Mouse (Mus musculus) retina, postnatal 1 day (tissue): ENCODE measurements around the gene Rbp7.
"Not testable (repeated sequence)": the region's sequence is repeated elsewhere in the genome, so short reads cannot be mapped to it uniquely, and the experiment has no call there.

Experiments used
- DNase-seq: peaks from one replicate; pipeline ENCODE4 v3.0.0-alpha.2; 2012

Rbp7 gene

GRCm38 (mm10) chr4:149454879-149455278 is at the start of gene Rbp7:
Gene Rbp7 (minus strand): TSS chr4:149454978.
- DNase-seq: no peak

- no peak for DNase-seq
These were observed 49.6 kb upstream of the Rbp7 start for GRCm38 (mm10) chr4:149504363-149504762.

- DNase-seq: no peak
These were observed 45.0 kb upstream of the Rbp7 start for GRCm38 (mm10) chr4:149499790-149500189.

- no peak for DNase-seq
These were observed 44.1 kb upstream of the Rbp7 start for GRCm38 (mm10) chr4:149498901-149499300.

GRCm38 (mm10) chr4:149496612-149497011 is 41.8 kb upstream of the Rbp7 start:
- DNase-seq: peak; percentile 93

- no peak for DNase-seq
These were observed 36.4 kb upstream of the Rbp7 start for GRCm38 (mm10) chr4:149491151-149491550.

- no peak for DNase-seq
These were observed 34.9 kb upstream of the Rbp7 start for GRCm38 (mm10) chr4:149489415-149490240.

- no peak for DNase-seq
These were observed 33.0 kb upstream of the Rbp7 start for GRCm38 (mm10) chr4:149487729-149488128.

- DNase-seq: peak; percentile 54
These were observed 31.0 kb upstream of the Rbp7 start for GRCm38 (mm10) chr4:149485825-149486206.

GRCm38 (mm10) chr4:149485053-149485824 is 30.5 kb upstream of the Rbp7 start, which contains the start of the genes Nmnat1 and Lzic:
Gene Nmnat1 (minus strand): TSS chr4:149485202.
Gene Lzic (plus strand): TSS chr4:149485229.
- DNase-seq: peak; percentile 97

- DNase-seq: no peak
These were observed 29.8 kb upstream of the Rbp7 start for GRCm38 (mm10) chr4:149484566-149484965.

GRCm38 (mm10) chr4:149477078-149477477 is 22.3 kb upstream of the Rbp7 start, which contains the start of gene Tmem274:
Gene Tmem274 (plus strand): TSS chr4:149477378.
- no peak for DNase-seq

- no peak for DNase-seq
These were observed 20.3 kb upstream of the Rbp7 start for GRCm38 (mm10) chr4:149475096-149475495.

- DNase-seq: no peak
These were observed 14.8 kb upstream of the Rbp7 start for GRCm38 (mm10) chr4:149469557-149469956.

GRCm38 (mm10) chr4:149463435-149463950 is 8.7 kb upstream of the Rbp7 start:
- DNase-seq: no peak

GRCm38 (mm10) chr4:149462305-149462971 is 7.7 kb upstream of the Rbp7 start:
- no peak for DNase-seq

GRCm38 (mm10) chr4:149461579-149462304 is 7.0 kb upstream of the Rbp7 start:
- DNase-seq: peak; percentile 59

GRCm38 (mm10) chr4:149460475-149460874 is 5.7 kb upstream of the Rbp7 start:
- not testable (repeated sequence) for DNase-seq

- DNase-seq: no peak
These were observed 4.6 kb upstream of the Rbp7 start for GRCm38 (mm10) chr4:149459425-149459824.

GRCm38 (mm10) chr4:149458526-149458925 is 3.7 kb upstream of the Rbp7 start:
- DNase-seq: peak; percentile 92

- DNase-seq: peak; percentile 42
These were observed 3.2 kb upstream of the Rbp7 start for GRCm38 (mm10) chr4:149457831-149458430.

- not testable (repeated sequence) for DNase-seq
These were observed 2.4 kb upstream of the Rbp7 start for GRCm38 (mm10) chr4:149457163-149457562.
